Mouse (Mus musculus) G1E (cell line): ENCODE results near the gene Gse1. TPM values are rescaled to one million over a fixed set of nuclear protein-coding genes. Genes with fewer than 3 reads are reported as not detected.

Source experiments
- ATAC-seq: 2 replicates; pipeline ENCODE4 v1.8.0; 2016; ENCODE audit warnings: mild to moderate bottlenecking; ENCODE audit not compliant: insufficient number of reproducible peaks, poor library complexity, low FRiP score, severe bottlenecking; ENCODE audit errors: extremely low read depth
- DNase-seq: peaks from one replicate; pipeline ENCODE4 v3.0.0; 2012; ENCODE audit warnings: low spot score
- H3K27me3 ChIP-seq: 2 replicates; pipeline ENCODE4 v1.6.1; 2012; ENCODE audit warnings: mild to moderate bottlenecking, low read length, inconsistent platforms; ENCODE audit not compliant: insufficient read depth
- H3K36me3 ChIP-seq: replicated peaks from 2 replicates; pipeline ENCODE3; 2012; ENCODE audit warnings: mild to moderate bottlenecking, inconsistent platforms
- H3K4me1 ChIP-seq: 2 replicates; pipeline ENCODE4 v1.6.1; 2012; ENCODE audit warnings: low read depth, low read length, inconsistent platforms, mixed read lengths; ENCODE audit not compliant: insufficient read depth
- H3K4me3 ChIP-seq: 2 replicates; pipeline ENCODE4 v1.5.1; 2012; ENCODE audit warnings: low read depth, mild to moderate bottlenecking, inconsistent platforms, low read length, moderate library complexity, mixed read lengths
- H3K9me3 ChIP-seq: replicated peaks from 2 replicates; pipeline ENCODE4 v1.6.1; 2012; ENCODE audit warnings: inconsistent platforms
- CTCF ChIP-seq: IDR thresholded peaks from 2 replicates; pipeline ENCODE4 v1.5.1; 2012; ENCODE audit warnings: low read depth, low read length, inconsistent platforms, mixed read lengths
- GATA1 ChIP-seq: IDR thresholded peaks from 2 replicates; pipeline ENCODE4 v1.6.1; 2012; ENCODE audit warnings: borderline replicate concordance, low read length, inconsistent platforms, mixed read lengths
- GATA2 ChIP-seq: IDR thresholded peaks from 2 replicates; pipeline ENCODE4 v1.6.1; 2012; ENCODE audit warnings: low read depth, low read length, inconsistent platforms, borderline replicate concordance
- POLR2AphosphoS5 ChIP-seq: IDR thresholded peaks from 2 replicates; pipeline ENCODE4 v1.6.1; 2012; ENCODE audit warnings: low read depth, low read length, inconsistent platforms; ENCODE audit not compliant: insufficient replicate concordance
- TAL1 ChIP-seq: conservative IDR thresholded peaks from 2 replicates; pipeline ENCODE4 v1.6.1; 2012; ENCODE audit warnings: low read depth, low read length, inconsistent platforms, mixed read lengths
- polyA plus RNA-seq: library from polyadenylated mRNA; stranded (reverse); fragments of >175 nt; gene quantifications from 2 replicates; pipeline ENCODE4 v1.2.3, GENCODE M21; 2012
- total RNA-seq, 2 experiments: library from RNA; stranded (forward) in 1 of 2; stranded (reverse) in 1 of 2; fragments of 200-1000 nt in 1 of 2; fragments of >200 nt in 1 of 2; fragmentation: Nextera tagmentation in 1 of 2; gene quantifications; 2 replicates each; pipeline ENCODE4 v1.2.3; 2014 to 2017

Gse1 gene
- total and polyA plus RNA-seq, 3 experiments, result 6.3 to 106 (median 48.4) TPM

DNA sequence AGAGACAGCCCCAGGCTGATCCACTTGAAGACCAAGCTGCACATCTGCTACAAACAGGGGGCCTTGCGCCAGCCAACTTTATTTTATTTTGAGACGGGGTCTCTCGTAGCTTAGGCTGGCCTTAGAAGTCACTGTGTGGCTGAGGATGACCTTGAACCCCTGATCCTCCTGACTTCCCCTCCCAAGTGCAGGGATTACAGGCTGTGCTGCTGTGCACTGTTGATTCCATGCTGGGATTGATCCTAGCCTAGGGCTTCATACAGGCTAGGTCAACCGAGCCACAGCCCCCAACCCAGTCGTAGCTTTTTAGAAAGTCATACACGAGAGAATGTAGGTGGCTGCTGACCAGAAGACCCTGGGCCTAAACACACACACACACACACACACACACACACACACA is 284.9 kb downstream of the Gse1 start:
- no peak overlapping the region for H3K4me3 ChIP-seq
- TF ChIP-seq TAL1 (no peak), CTCF (no peak), POLR2AphosphoS5 (no peak), GATA1 (no peak), GATA2 (no peak)
- peaks cover 27% of the 10 kb centered on the region for H3K9me3 ChIP-seq
- peaks cover 20% of the 10 kb centered on the region; the same call in 1 of the 2 replicates for H3K27me3 ChIP-seq
- peaks cover 51% of the 10 kb centered on the region for H3K4me1 ChIP-seq
- ATAC-seq, result no peak
- DNase-seq, result no peak
- H3K36me3 ChIP-seq, result peaks cover 74% of the 10 kb centered on the region

DNA sequence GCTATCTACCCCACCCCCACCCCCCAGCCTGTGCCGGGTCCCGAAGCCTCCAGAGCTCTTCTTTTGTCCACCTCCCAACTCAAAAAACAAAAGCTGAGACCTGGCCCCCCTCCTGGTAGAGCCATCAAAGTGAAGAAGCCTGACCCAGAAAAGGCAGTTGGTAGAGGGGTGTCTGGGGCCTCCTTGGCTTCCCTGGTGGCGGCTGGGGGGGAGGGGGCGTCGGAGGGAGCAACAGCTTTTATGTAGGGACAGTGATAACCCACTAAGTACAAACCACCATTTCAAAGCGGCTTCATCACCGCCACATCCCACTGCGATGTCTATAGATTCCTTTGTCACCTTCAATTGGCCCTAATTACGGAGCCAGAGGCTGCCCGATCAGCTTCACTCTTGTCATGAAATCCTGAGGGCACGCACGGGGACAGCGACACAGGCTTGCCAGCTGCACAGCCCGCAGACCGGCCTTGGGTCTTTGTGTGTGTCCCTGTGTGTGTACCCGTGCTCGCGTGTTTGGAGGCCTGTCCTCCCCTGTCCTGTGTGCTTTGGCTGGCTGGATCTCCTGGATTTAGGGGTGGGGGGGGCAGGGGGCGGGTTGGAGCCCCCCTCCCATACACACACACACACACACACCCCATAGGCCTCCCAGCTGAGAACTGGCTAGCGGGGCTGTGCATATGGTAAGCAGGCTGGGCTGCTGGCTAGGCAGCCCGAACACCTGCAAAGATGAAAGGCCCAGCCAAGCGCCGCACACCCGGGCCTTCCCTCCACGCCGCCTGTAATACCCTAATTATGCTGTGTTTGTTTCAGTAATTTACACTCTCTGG is 285.6 kb downstream of the Gse1 start:
- Histone ChIP-seq H3K36me3 (peaks cover 74% of the 10 kb centered on the region), H3K9me3 (peaks cover 27% of the 10 kb centered on the region), H3K4me1 (peaks cover 51% of the 10 kb centered on the region), H3K27me3 (peaks cover 16% of the 10 kb centered on the region; the same call in 1 of the 2 replicates), H3K4me3 (no peak overlapping the region)
- ATAC-seq (no peak), DNase-seq (no peak)
- TF ChIP-seq POLR2AphosphoS5, result no peak
- TF ChIP-seq CTCF, result no peak
- no peak for TF ChIP-seq TAL1
- no peak for TF ChIP-seq GATA2
- no peak for TF ChIP-seq GATA1

DNA sequence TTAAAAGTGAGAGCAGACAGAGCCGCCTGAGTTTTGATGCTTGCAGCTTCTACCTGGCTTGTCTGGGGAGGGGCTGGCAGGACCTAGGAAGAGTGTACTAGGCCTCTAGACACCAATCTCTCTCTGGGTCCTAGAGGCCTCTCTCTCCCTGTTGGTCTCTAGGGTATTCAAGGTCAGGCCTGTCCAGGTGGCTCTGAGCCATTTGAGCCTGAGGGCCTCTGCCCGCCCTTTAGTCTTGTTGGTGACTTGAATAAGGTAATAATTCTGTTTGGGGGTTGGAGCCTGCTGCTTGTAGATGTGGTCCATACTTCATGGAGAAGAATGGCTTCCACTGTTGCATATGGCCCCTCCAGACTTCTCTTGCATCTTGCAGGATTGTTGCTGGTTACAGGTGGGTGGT is 287.0 kb downstream of the Gse1 start:
- DNase-seq (no peak), ATAC-seq (no peak)
- peaks cover 40% of the 10 kb centered on the region for H3K4me1 ChIP-seq
- peaks cover 85% of the 10 kb centered on the region for H3K36me3 ChIP-seq
- no peak overlapping the region for H3K4me3 ChIP-seq
- peaks cover 10% of the 10 kb centered on the region; the same call in 1 of the 2 replicates for H3K27me3 ChIP-seq
- H3K9me3 ChIP-seq, result peaks cover 27% of the 10 kb centered on the region
- no peak for TF ChIP-seq GATA1
- TF ChIP-seq POLR2AphosphoS5, result no peak
- TF ChIP-seq GATA2, result no peak
- TF ChIP-seq CTCF, result no peak
- TF ChIP-seq TAL1, result no peak

DNA sequence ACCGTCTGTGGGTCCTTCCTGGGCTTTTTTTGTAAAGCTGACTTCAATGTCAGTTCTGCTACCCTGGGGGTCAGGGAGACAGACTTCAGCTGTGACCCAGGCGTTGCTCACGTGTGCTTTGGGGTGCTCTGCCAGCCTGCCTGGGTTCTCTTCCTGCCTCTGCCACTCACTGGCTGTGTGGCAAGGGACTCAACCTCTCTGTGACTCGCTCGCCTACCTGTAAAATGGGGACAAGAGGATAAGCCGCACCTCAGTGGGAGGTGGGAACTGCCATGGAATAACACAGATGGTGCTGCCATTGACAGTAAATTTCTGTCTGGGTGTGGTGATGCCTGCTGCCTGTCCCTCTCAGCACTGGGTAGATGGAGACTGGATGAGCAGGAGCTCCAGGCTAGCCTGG is 287.4 kb downstream of the Gse1 start:
- Histone ChIP-seq H3K36me3 (peaks cover 87% of the 10 kb centered on the region), H3K4me3 (no peak overlapping the region), H3K9me3 (peaks cover 27% of the 10 kb centered on the region), H3K27me3 (peaks cover 10% of the 10 kb centered on the region; the same call in 1 of the 2 replicates), H3K4me1 (peaks cover 41% of the 10 kb centered on the region)
- DNase-seq, result no peak
- TF ChIP-seq CTCF (no peak), TAL1 (no peak), GATA2 (no peak), GATA1 (no peak), POLR2AphosphoS5 (no peak)
- ATAC-seq, result no peak

GRCm38 (mm10) chr8:120516182-120516755 is 288.0 kb downstream of the Gse1 start:
- Histone ChIP-seq H3K9me3 (peaks cover 27% of the 10 kb centered on the region), H3K4me1 (peaks cover 37% of the 10 kb centered on the region), H3K36me3 (peaks cover 86% of the 10 kb centered on the region), H3K4me3 (no peak overlapping the region), H3K27me3 (peaks cover 11% of the 10 kb centered on the region; the same call in 1 of the 2 replicates)
- DNase-seq (no peak), ATAC-seq (no peak)
- no peak for TF ChIP-seq GATA2
- no peak for TF ChIP-seq TAL1
- no peak for TF ChIP-seq GATA1
- TF ChIP-seq CTCF, result no peak
- no peak for TF ChIP-seq POLR2AphosphoS5

- peaks cover 12% of the 10 kb centered on the region; the same call in 1 of the 2 replicates for H3K27me3 ChIP-seq
- H3K9me3 ChIP-seq, result peaks cover 16% of the 10 kb centered on the region
- H3K4me3 ChIP-seq, result no peak overlapping the region
- ATAC-seq, result no peak
- H3K4me1 ChIP-seq, result peaks cover 33% of the 10 kb centered on the region
- TF ChIP-seq TAL1, result no peak
- DNase-seq, result no peak
- H3K36me3 ChIP-seq, result peaks cover 85% of the 10 kb centered on the region
Observed at GRCm38 (mm10) chr8:120517666-120518410, 289.6 kb downstream of the Gse1 start.
